Mouse (Mus musculus) lung, embryonic 16.5 days (tissue): ENCODE measurements around the gene Acvr2a. TPM values are rescaled to one million over a fixed set of nuclear protein-coding genes. Genes with fewer than 3 reads are reported as not detected.

Experiments
- ATAC-seq: fragments of 200-750 bp; cut with Nextera tagmentation; 2 replicates; pipeline ENCODE4 v1.8.0; 2017; ENCODE audit warnings: low read depth, mild to moderate bottlenecking, moderate library complexity
- H3K27ac ChIP-seq: fragments of 300-500 bp; sonication (generic); 2 replicates; pipeline ENCODE4 v1.5.1; 2014; ENCODE audit warnings: mild to moderate bottlenecking, control low read depth, low read length
- H3K27me3 ChIP-seq: fragments of 300-500 bp; sonication (generic); 2 replicates; pipeline ENCODE4 v1.6.1; 2014; ENCODE audit warnings: low read depth, low read length, mixed read lengths; ENCODE audit not compliant: control insufficient read depth, insufficient read depth
- H3K36me3 ChIP-seq: fragments of 300-500 bp; sonication (generic); 2 replicates; pipeline ENCODE4 v1.6.1; 2014; ENCODE audit warnings: low read length; ENCODE audit not compliant: control insufficient read depth, insufficient read depth
- H3K4me1 ChIP-seq: fragments of 300-500 bp; sonication (generic); replicated peaks from 2 replicates; pipeline ENCODE4 v1.6.1; 2014; ENCODE audit warnings: low read length, mixed read lengths; ENCODE audit not compliant: control insufficient read depth, insufficient read depth
- H3K4me2 ChIP-seq: fragments of 300-500 bp; sonication (generic); 2 replicates; pipeline ENCODE4 v1.6.1; 2014; ENCODE audit warnings: low read depth, low read length, control low read depth
- H3K4me3 ChIP-seq: fragments of 300-500 bp; sonication (generic); 2 replicates; pipeline ENCODE4 v1.5.1; 2014; ENCODE audit warnings: mild to moderate bottlenecking, low read length, control low read depth
- H3K9ac ChIP-seq: fragments of 300-500 bp; sonication (generic); 2 replicates; pipeline ENCODE4 v1.6.1; 2014; ENCODE audit warnings: low read length, control low read depth
- H3K9me3 ChIP-seq: fragments of 300-500 bp; sonication (generic); 2 replicates; pipeline ENCODE4 v1.6.1; 2016; ENCODE audit warnings: low read length; ENCODE audit not compliant: control insufficient read depth
- WGBS: fragments of 180-500 bp; shearing (Covaris S2); extraction: QIAGEN DNeasy Blood & Tissue Kit; methylation state at CpG from one replicate; pipeline ENCODE4 v1.1.7; 2014; 5-methylcytosine and 5-hydroxymethylcytosine counted together
- polyA plus RNA-seq: library from polyadenylated mRNA; unstranded; fragments of >200 nt; fragmentation: Nextera tagmentation; extraction: Ambion mirVana; gene quantifications from 2 replicates; pipeline ENCODE4 v1.2.1, GENCODE M21; 2015

The Acvr2a gene
- polyA plus RNA-seq, 1 experiment from 2014 or later = 14.5 TPM

GRCm38 (mm10) chr2:48947761-48948160 lies 133.9 kb downstream of the Acvr2a start:
- 61% methylated on average over 3 of the region's 3 CpGs for WGBS
- H3K4me2 ChIP-seq = peak overlapping the region; percentile 86
- no peak for ATAC-seq

GRCm38 (mm10) chr2:48948841-48949584 lies 135.1 kb downstream of the Acvr2a start, which contains the start of gene Mbd5:
Gene Mbd5, plus strand, starts transcription at chr2:48949508.
- Histone ChIP-seq H3K36me3 (no peaks in the 10 kb centered on the region), H3K4me3 (peak within 1 kb of the TSS; percentile 92), H3K27ac (peak within 1 kb of the TSS; percentile 98), H3K9me3 (no peaks in the 10 kb centered on the region), H3K27me3 (no peaks in the 10 kb centered on the region), H3K4me1 (peaks cover 5% of the 10 kb centered on the region), H3K9ac (peak within 1 kb of the TSS; percentile 95), H3K4me2 (peak within 1 kb of the TSS; percentile 86)
- ATAC-seq = peak; percentile 100
- WGBS = under 1% methylated on average over 43 of the region's 49 CpGs

More at GRCm38 (mm10) chr2:48947761-48948160, 133.9 kb downstream of the Acvr2a start:
- Histone ChIP-seq H3K4me1 (peaks cover 5% of the 10 kb centered on the region), H3K9me3 (no peaks in the 10 kb centered on the region), H3K9ac (no peak overlapping the region), H3K4me3 (0 out of 2 replicates have a peak overlapping the region, but pooled peaks have one; percentile 23), H3K36me3 (no peaks in the 10 kb centered on the region), H3K27me3 (no peaks in the 10 kb centered on the region), H3K27ac (no peak overlapping the region)

- 0% methylated on average over 9 of the region's 9 CpGs for WGBS
- peak; percentile 44 for ATAC-seq
Observed at GRCm38 (mm10) chr2:48949743-48950251, 135.9 kb downstream of the Acvr2a start.

GRCm38 (mm10) chr2:48950252-48950315 lies 136.2 kb downstream of the Acvr2a start, which contains the start of gene Orc4:
Gene Orc4, minus strand, starts transcription at chr2:48950277.
- Histone ChIP-seq H3K4me3 (peak within 1 kb of the TSS; percentile 92), H3K9ac (peak within 1 kb of the TSS; percentile 95), H3K27me3 (no peaks in the 10 kb centered on the region), H3K36me3 (no peaks in the 10 kb centered on the region), H3K4me1 (peaks cover 5% of the 10 kb centered on the region), H3K4me2 (peak within 1 kb of the TSS; percentile 77), H3K9me3 (no peaks in the 10 kb centered on the region), H3K27ac (peak within 1 kb of the TSS; percentile 98)
- no peak for ATAC-seq
- 0% methylated on average over 2 of the region's 2 CpGs for WGBS

More at GRCm38 (mm10) chr2:48949743-48950251, 135.9 kb downstream of the Acvr2a start:
- Histone ChIP-seq H3K9me3 (no peaks in the 10 kb centered on the region), H3K27ac (peak overlapping the region; percentile 98), H3K4me1 (peaks cover 5% of the 10 kb centered on the region), H3K36me3 (no peaks in the 10 kb centered on the region), H3K4me3 (peak overlapping the region; percentile 92), H3K27me3 (no peaks in the 10 kb centered on the region), H3K4me2 (peak overlapping the region; percentile 77), H3K9ac (peak overlapping the region; percentile 95)

GRCm38 (mm10) chr2:48950316-48950880 lies 136.5 kb downstream of the Acvr2a start:
- H3K4me3 ChIP-seq = peak overlapping the region; percentile 92
- peak overlapping the region; percentile 95 for H3K9ac ChIP-seq
- 4% methylated on average over 5 of the region's 6 CpGs for WGBS
- no peaks in the 10 kb centered on the region for H3K9me3 ChIP-seq
- peak overlapping the region; percentile 98 for H3K27ac ChIP-seq
- ATAC-seq = no peak
- H3K27me3 ChIP-seq = no peaks in the 10 kb centered on the region
- H3K4me1 ChIP-seq = peaks cover 5% of the 10 kb centered on the region
- H3K4me2 ChIP-seq = peak overlapping the region; percentile 77
- H3K36me3 ChIP-seq = no peaks in the 10 kb centered on the region

Other genes starting within 250 kb of the Acvr2a start
- gene Mbd5, start 135.4 kb downstream of the Acvr2a start, polyA plus RNA-seq = 25.8 and 29.3 TPM in 2 replicates
- gene Orc4, start 136.2 kb downstream of the Acvr2a start, polyA plus RNA-seq = 95.3 and 96.6 TPM in 2 replicates